Mouse (Mus musculus): ENCODE results near the gene 4930402H24Rik.

GRCm38 (mm10) chr2:130914873-130915272 is 8.7 kb upstream of the 4930402H24Rik start:
- TF ChIP-seq CTCF (IDR thresholded peaks at IDR 0.05; ENCODE audit: borderline replicate concordance, insufficient read depth, low read length) (no peak), POLR2A (IDR thresholded peaks at IDR 0.05; ENCODE audit: low read depth, low read length) (no peak)
